Mouse (Mus musculus) small intestine, adult 2 months (tissue): ENCODE measurements at regions not wholly inside any gene's neighbourhood (a gene's known extent, or its start where the extent isn't known, plus 50 kb on each side); places are given as distances from the start of the nearest gene placed in this dataset.

Source experiments
- CTCF ChIP-seq: fragments of 200-500 bp; IDR thresholded peaks from 2 replicates; pipeline ENCODE4 v1.5.1; 2012; ENCODE audit warnings: low read depth, mild to moderate bottlenecking, control low read depth, inconsistent platforms, low read length, moderate library complexity, mixed read lengths; ENCODE audit not compliant: insufficient replicate concordance, insufficient read length; ENCODE audit errors: extremely low read depth
- POLR2A ChIP-seq: fragments of 200-500 bp; IDR thresholded peaks from 2 replicates; pipeline ENCODE4 v1.6.1; 2012; ENCODE audit warnings: low read depth, mild to moderate bottlenecking, control low read depth, inconsistent platforms, low read length, moderate library complexity

DNA sequence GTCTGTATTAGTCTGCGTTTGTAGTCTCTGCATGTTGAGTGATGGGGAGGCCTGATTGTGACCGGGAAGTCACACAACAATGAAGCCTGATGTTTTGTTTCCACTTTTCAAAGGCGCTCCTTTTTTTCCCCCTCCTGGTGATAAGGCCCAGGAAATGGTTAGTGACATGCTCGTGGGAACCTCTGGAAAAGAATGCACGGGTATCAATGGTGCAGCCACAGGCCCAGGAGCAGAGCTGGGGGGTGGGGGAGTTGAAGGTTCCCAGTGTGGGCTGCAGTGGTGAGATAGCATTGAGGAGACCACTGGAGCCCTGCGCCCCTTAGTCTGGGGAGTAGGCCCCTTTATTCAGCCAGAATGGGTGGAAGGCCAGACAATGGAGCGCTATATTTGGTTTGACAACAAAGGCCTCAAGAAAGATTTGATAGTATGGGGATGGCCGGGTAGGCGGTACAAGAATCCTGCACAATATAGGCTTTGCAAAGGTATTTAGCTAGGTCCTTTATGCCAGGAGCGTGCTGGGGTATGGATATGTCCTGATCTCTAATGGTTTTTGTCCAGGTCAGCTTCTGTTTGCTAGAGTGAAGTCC is 490.4 kb downstream of the Insc start:
- TF ChIP-seq CTCF (no peak), POLR2A (no peak)
